Mouse (Mus musculus): ENCODE measurements at regions not wholly inside any gene's neighbourhood (a gene's known extent, or its start where the extent isn't known, plus 50 kb on each side); places are given as distances from the start of the nearest gene placed in this dataset.

DNA sequence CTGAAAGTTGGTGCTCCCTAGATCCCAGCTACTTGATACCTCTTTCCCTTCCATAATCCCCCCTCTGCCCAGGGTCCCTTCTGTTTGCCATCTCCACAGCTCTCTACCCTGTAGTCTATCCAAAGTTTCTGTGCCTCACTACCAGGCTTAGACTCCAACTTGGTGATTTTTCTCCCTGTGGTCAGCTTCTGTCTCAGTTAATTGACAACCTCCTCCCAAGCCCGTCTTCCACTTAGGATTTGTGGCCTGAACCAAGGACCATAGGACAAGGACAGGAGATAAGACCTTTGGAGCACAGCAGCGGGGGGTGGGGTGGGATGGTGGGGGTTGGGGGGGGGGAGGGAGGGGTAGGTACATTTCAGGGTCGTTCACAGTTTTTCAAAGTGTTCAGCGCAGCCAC, 371.3 kb downstream of the Eipr1 start:
- DNase-seq (ENCODE audit: low read depth) = no peak

DNA sequence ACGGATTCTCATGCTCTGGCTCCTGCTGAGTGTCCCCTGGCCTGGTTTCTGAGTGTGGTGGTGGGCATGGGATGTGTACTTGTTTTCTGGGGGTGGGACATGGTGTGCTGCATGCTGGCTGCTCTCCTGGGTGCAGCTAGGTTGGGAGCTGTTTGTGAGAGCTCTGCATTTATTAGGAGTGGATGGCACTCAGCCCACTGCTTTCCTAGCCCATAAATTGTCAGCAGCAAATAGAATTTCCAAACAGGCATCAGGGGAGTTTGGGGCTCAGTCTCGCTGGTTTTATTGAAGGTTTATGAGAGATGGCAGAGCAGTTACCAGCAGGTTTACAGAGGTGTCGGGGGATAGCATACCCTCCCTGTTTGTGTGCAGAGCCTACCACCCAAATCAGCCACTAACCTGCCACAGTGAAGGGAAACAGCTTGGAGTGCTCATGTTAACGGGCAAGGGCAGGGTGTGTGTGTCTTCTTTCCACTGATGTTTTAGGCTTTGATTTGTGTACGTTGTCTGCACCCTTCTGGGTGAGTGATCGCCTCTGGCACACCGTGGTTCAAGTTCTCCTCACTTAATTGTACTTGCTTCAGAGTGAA, 372.6 kb downstream of the Eipr1 start:
- DNase-seq (ENCODE audit: low read depth) = no peak

DNA sequence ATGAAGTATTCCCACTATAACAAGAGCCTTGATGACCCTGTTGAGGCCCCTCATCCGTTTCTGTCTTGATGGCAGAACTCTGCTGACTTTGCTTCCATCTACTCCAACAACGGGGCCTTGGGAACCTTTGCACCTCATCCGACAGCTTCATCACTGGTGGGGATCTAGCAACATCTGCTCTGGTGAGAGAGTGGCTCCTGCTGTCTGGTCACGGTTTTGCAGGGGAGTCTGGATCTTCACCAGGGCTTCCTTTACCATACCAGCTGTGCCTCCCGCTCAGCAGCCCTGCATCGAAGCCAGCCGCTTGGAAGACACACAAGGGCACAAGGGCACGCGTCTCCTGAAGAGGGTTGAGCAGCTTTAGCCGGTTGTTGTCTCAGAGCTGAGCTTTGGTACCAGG, 377.2 kb downstream of the Eipr1 start:
- no peak for DNase-seq (ENCODE audit: low read depth)

DNA sequence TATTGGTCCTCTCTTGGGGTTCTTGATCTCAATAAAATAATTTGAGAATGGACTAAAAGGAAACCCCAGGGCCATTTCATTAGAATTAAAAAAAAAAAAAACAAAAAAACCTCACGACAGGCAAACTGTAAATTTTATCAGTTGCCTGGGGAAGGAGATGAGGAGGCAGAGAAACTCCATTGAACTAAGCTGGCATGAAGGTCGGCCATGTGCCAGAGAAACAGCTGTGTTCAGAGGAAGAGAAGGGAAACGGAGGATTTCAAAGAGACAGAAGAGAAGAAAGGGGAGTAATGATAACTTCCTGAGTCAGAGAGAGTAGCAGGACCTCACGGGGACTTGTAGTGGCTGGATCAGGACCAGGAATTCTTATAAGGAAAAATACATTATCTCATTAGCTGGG, 377.7 kb downstream of the Eipr1 start:
- no peak for DNase-seq (ENCODE audit: low read depth)

DNA sequence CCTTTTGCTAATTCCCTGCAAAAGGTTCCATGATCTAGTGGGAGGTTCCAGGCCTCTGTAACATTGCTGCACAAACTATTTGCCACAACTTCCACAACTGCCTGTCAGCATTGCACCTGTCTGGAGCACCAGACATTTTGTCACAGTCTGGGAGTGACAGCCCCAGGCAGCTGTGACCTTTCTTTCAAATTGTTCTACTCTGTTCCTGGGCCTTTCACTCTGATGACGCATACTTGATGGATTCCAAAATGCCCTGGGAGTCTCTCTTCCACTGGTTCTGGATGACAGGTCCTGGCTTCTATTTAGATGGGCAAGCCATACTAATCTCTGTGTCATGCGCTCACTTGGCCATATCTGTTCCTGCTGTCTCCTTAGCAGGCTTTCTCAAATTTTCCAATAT, 382.7 kb downstream of the Eipr1 start:
- no peak for DNase-seq (ENCODE audit: low read depth)

DNA sequence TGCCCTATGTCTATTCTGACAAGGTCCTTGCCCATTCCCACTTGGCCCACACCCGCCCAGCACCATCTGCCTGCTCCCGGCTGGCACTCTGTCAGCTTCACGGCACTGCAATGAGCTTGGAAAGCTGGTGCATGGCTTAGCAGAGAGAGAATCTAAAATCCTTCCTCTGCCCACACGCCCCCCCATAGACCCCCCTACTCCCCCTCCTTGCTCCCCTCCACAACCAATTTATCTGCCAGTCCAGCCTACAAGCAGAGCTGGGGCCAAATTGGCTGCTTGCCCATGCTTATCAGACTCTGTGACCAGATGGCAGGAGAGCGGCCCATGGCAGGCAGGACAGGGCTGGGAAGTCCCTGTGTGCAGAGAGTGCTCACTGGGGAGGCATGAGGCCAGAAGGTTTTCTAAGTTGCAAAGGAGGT, 385.3 kb downstream of the Eipr1 start:
- no peak for DNase-seq (ENCODE audit: low read depth)

DNA sequence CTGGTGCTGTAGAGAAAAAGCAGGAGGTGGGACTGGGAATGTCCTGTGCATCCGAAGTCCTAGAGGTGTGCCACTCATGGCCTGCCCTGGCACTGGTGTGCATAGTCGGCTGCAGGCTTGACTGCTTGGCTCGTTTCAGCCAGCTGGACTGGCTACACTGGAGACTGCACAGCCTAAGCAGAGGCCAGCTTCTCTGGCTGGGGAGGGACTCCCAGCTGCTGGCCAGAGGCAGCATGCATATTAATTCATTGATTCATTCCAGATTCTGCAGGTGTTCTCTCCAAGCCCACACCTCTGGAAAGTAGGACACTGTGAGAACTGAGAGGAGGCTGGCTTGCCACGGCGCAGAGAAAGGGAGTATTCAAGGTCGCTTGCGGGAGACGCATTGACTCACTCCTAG, 385.9 kb downstream of the Eipr1 start:
- no peak for DNase-seq (ENCODE audit: low read depth)

DNA sequence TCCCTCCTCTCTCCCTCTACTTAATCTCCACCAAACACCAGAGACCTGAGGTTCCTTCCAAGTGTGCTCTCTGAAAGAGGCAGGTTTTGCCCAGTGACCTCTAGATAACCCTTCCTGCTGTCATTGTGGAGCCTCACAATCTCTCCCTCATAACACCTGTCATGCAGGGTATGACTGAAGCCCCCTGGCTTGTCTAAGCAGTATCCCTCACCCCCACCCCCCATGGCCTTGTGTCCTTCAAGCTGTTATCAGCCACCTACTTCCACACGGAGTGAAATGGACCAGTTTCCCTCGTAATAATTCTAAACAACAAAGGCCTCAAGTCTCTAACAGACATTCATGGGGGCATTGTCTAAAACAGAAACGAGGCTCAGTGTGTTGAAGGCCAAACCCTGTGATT, 387.6 kb upstream of the Myt1l start:
- no peak for DNase-seq (ENCODE audit: low read depth)

DNA sequence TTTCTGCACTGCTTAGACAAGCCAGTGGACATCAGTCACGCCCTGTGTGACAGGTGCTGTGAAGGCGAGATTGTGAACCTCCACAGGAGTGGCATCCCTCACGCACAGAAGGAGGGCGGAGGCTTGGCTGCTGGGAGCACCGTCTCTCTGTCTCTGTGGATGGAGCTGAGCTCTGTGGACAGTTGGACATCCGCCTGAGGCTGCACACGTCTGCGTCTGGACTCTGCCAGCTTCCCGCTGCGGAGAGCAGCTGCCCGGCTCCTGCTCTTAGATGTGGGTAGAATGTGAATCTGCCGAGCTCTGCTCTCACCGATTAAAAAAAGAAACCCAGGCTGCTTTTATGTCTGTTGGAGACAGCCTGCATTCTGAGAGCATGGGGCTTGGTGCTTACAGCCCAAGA, 387.1 kb upstream of the Myt1l start:
- no peak for DNase-seq (ENCODE audit: low read depth)

DNA sequence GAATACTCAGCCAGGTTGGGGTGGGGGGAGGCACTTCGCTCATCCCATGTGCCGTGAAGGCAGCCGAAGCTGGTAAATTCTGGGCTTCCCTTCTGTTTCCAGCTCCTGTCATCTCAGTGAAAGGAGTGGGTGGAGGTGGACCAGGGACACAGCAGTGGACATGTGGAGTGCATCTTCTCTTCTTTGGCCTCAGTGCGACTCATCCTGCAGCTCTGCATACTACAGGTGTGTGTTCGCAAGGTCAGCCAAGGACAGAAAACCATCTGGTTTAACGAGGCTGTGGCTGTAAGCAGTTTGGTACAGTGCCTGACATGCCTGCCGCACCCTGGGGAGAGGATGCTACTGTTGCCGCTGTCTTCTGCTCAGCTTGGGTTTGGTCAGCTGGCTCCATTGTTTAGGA, 386.3 kb upstream of the Myt1l start:
- DNase-seq (ENCODE audit: low read depth) = no peak

DNA sequence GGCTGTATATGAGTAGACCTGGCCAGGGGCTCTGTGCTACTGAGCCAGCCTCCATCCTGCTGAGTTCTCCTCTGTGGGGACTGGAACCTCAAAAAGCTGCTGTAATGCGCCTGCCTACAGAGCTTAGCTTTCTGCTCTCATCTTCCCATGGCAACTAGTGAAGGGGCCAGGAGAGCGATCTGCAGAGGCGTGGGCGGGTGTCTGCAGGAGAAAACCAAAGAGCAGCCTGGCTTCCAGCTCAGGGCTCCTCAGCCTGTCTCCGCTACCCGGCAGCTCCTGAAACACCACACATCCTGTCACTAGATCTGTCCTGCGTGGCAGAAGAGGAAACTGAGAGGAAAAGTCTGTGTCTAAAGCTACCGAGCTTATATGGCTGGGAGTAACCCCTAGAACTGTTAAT, 384.9 kb upstream of the Myt1l start:
- DNase-seq (ENCODE audit: low read depth) = no peak

DNA sequence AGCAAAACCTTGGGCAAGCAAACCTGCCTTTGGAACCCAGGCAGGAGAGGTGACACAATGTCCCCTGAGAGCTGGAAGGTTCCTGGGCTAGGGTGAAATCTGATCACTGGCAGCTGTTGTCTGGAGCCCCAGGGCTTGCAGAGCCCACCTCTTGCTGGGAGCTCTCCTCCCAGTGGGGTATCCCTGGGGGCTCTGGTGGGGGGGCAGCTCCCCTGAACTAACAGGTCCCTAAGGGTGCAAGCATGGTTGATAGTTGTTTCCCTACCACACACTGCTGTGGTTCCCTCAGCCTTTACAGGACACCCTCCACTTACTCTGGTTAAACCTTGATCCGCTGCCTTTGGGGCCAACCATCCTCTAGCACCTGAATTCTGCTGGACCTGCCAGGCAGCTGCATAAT, 367.3 kb upstream of the Myt1l start:
- DNase-seq (ENCODE audit: low read depth) = no peak

DNA sequence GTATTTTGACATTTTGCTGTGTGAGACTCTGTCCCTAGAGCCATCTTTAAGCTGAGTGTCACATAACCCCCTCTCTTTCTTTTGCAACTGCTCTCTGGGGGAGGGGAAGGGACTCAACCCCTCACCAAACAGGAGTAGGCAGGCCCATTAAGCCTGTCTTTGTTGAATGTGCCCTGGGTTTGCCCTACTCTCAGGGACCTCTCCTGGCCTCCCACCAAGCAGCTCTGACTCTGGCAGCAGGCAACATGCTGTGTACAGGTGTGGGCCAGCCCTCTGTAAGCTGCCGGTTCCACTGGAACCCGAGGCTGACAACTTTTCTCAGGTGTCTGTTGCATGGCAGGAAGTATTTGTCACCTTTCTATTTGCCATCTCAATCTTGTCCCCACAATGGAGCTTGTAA, 366.6 kb upstream of the Myt1l start:
- DNase-seq (ENCODE audit: low read depth) = no peak

DNA sequence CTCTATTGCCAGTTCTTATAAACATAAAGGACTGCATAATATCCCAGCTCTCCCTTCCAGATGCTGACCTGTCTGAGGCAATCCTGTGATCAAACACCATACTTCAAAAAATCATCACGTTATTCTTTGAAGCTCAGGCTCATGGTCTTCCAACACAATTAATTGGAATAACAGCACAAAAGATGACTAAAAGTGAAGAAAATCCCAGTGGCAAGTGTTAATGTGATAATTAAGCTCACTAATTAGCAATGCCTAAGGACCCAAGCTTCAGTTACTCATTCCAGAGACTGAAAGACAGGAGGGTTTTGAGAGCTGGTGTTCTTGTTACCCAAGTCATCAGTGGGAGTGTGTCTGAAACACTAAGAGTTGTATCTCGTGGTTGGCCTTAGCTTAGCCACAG, 363.5 kb upstream of the Myt1l start:
- no peak for DNase-seq (ENCODE audit: low read depth)

DNA sequence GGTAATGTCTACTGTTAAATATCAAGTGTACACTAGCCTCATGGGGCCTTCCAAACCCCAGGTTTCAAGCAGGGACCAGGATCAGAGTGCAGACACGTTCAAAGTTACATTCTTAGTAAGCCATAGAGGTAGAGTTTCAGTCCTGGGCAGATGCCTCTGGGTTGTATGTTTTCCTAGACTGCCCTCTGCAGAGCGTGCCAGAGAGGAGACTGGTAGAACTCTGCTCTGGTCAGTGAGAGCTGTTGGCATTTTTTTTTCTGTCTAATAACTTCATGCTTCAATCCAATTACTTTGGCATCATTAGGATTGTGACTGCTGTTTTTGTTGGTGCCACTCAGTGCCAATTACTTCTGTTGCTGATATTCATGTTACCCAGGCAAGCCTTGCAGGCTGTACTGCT, 361.9 kb upstream of the Myt1l start:
- DNase-seq (ENCODE audit: low read depth) = no peak

DNA sequence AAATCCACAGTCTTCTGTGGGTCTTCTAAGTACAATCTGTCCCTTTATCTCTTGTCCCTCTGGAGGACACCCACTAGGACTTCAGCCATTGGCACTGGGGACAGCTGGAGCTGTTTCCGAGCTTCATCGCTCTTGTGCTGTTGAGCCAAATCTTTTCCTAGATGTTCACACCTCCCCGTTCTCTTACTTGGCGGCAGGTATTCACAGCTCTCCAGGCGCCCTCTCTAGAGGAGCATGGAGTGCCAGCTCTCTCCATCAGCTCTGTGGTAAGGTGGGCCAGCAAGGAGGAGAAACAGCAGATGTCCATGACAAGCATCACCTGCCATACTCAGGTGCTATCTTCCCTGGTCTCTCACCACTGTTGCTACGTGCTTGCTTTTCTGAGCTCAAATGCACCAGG, 360.3 kb upstream of the Myt1l start:
- no peak for DNase-seq (ENCODE audit: low read depth)

DNA sequence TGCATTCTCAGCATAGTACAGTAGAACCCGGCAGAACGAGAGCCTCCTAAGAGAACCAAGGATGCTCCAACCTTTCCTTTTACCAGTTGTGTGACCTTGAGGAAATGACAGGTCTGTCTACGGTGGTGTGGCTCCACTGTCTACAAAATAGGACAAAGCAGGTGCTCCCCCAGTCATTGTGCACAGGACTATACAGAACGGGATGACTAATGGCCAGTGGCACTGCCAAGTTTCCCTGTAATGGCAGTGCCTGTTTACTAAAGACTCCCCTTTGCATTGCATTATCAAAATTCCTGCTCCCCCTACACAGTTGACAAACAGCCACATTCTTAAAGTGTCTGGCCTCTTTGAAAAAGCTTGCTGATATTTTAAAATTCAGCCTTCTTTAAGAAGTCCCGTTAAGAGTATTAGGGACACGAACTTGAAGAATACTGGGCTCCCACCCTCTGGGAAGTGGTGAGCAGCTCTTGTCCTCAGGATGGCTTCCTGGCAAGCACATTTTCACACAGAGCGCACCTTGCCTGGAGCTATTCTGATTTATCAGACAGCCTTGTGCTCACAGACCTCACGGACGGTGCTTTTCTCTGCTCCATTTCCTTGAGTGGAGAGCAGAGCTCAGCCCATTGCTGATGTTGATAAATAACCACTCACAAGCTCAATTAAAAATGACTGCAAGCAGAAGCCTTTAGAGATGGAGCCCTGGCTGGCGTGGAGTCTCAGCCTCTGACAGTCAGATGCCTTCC, 352.3 kb upstream of the Myt1l start:
- no peak for DNase-seq (ENCODE audit: low read depth)

DNA sequence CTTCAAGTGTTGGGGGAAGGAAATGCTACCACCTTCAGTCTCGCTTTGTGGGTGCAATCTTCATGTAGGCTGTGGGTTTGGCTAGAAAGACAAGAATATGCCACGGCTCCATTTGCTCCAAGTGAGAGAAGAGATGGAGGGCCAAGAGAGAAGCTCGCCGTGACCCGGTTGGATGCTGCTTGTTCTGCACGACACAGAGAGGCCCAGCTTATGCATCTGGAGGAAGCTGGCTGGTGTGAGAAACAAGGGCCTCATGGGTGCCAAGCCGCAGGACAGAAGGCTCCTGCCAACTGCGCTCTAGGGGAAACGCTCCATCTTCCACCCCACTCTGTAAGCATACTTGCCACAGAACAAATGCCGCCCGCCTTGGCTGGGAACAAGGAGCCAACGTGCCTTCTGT, 351.0 kb upstream of the Myt1l start:
- no peak for DNase-seq (ENCODE audit: low read depth)

DNA sequence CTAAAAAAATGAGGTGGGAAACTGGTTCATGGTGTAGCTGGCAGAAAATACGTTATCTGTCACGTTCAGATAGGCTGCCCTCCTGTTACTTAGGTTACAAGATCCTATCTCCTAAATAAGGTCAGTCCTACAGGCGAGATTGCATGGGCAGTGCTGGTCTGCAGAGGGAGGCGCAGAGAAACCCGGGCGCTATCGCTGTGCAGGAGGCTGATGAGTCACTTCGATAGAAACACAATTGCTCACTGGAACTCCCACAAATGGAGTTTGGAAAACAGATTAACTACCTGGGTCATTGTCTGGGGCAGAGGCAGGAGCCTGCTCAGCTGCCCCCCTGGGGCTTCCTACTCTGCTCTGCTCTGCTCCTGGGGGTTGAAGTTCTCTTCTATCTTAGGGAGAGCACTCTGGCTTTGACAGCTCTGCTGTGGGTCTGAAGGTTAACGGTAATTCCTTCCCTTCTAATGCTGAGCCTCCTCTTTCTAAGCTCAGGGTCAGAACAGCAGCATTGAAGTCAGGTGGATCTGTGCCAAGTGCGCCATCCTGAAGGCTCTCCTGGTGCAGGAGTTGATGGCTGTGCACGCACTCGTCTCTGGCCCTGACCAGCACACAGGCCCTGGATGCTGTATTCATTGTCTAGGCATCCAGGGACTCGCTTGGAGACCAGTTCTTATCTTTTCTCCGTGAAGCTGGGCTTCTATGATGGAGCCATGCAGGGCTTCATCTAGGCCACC, 349.9 kb upstream of the Myt1l start:
- DNase-seq (ENCODE audit: low read depth) = no peak

DNA sequence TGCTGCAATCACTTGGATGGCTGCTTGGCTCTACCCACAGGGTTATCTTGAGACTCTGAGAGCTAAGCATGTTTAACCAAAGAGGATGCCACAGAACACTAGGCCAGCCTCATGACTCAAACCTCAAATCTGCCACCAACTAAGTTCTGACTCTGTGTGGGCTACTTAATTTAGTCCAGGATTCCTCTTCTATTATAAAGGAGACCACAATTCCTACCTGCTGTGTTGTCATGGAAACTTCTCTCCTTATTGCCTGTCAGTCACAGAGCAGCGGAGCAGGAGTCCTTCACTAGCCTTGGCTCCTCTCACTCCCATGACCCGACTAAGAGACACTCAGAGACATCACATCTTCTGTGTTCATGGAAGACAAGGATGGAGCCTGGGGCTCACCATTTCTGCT, 348.8 kb upstream of the Myt1l start:
- no peak for DNase-seq (ENCODE audit: low read depth)

DNA sequence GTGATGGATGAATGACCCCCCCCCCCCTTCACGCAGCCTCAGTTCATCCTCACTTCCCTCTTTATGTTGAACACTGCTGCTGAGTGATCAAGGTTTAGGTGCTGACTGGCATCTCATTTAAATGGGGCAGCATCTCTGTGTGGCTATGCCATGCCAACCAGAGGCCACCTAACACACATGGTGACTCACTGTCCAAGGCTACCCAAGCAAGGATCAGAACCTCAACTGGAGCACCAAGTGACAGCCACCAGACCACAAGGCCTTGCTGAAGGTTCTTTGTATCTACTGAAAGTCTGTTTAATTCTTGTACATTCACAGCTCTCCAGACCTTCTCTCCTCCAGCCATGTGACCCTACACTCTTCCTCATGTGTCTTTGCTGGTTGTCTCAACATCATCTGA, 347.6 kb upstream of the Myt1l start:
- DNase-seq (ENCODE audit: low read depth) = no peak

DNA sequence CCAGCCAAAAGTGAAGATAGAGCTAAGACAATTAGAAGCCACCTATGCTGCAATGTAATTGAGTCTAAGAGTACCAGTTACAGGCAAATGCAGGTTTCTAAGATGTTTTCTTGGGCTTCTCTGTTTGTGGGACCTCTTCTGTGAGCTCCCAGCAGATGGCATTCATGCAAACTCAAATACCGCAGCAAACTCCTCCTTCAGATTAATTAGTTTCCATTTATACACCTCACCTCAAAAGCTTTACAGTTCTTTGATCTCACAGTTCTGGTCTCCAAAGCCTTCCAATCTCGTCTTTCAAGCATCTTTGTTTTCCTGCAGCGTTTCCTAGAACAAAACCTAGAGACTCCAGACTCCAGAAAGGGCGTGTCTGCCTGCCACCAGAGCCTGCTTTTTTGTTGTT, 340.6 kb upstream of the Myt1l start:
- no peak for DNase-seq (ENCODE audit: low read depth)

DNA sequence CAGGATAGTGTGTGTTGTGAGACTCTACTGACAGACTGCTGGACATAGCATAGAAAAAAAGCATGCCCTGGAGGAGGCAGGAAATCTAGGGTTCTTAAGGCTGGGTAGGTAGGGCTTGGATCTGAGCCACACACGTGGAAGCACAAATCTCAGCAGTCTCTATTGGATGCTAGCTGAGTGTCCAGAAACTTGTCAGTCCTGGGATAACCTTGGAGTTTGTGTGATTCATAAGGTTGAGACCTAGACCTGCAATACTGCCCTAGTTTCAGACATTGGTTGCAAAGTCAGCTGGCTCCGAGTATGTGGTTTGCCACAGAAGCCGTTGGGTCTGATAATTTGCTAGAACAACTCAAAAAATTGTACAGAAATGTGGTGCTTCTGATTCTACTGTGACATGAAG, 335.8 kb upstream of the Myt1l start:
- no peak for DNase-seq (ENCODE audit: low read depth)

DNA sequence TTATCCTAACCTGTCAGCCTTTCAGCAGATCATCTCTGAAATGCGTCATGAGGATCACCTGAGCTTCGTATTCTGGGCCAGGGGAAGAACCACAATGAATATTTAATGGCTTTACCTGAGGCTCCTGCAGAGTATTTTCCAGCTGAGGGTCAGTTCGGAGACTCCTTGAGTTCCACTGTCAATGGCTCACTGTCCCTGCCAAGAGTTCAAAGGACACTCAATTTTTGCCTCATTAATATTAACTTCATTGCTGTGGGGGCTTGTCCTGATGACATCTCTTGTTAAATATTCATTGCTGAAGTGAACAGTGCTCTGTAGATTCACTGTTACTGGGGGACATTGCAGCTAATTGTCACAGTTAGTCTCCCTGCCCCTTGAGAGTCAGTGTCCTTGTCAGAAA, 316.2 kb upstream of the Myt1l start:
- no peak for DNase-seq (ENCODE audit: low read depth)
